Mouse (Mus musculus) WW6 (cell line): ENCODE measurements at regions not wholly inside any gene's neighbourhood (a gene's known extent, or its start where the extent isn't known, plus 50 kb on each side); places are given as distances from the start of the nearest gene placed in this dataset.
A peak's percentile ranks its signal among the peaks of the same experiment; 100 is the strongest.

Experiments used
- DNase-seq: peaks from one replicate; pipeline ENCODE4 v3.0.0-alpha.2; 2013; ENCODE audit warnings: low read depth, low spot score

- DNase-seq = peak; percentile 18
Measured at GRCm38 (mm10) chr13:82187196-82187595, 404.3 kb downstream of the Cetn3 start.

GRCm38 (mm10) chr13:82200739-82201138 is 417.9 kb downstream of the Cetn3 start:
- DNase-seq = no peak

GRCm38 (mm10) chr13:82225430-82225829 is 442.6 kb downstream of the Cetn3 start:
- no peak for DNase-seq

GRCm38 (mm10) chr13:82233901-82234300 is 451.0 kb downstream of the Cetn3 start:
- DNase-seq = no peak

DNA sequence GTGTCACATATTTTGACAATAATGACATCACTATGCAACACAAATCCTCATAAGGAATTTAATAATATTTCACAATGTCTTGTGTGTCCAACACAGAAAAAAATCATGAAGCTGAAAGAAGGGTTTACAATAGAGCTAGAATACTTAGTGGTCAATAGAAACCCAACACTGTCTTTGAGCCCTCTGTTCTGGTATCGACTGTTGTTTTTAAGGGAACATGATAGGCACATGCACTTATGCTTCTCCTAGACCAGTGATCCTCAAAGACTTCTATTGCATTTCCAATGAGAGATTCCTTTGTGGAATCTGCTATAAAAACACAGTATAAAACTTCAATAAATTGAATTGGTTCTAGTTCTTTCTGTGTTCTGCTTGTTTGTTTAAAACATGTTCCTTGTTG is 463.4 kb downstream of the Cetn3 start:
- no peak for DNase-seq

DNA sequence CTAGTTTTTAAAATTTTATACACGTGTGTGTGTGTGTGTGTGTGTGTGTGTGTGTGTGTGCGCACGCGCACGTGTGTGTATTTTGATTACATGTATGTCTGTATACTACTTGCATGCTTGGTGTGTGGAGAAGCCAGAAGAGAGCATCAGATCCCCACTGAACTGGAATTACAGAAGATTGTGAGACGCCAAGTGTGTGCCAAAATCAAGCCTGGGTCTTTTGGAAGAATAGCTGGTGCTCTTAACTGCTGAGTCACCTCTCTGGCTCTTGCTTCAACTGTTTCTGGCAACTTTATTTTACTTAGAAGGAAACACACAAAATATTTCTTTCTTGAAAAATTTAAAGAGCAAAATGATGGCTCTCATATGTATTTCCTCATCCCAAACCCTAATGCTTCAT is 467.5 kb downstream of the Cetn3 start:
- DNase-seq = no peak

DNA sequence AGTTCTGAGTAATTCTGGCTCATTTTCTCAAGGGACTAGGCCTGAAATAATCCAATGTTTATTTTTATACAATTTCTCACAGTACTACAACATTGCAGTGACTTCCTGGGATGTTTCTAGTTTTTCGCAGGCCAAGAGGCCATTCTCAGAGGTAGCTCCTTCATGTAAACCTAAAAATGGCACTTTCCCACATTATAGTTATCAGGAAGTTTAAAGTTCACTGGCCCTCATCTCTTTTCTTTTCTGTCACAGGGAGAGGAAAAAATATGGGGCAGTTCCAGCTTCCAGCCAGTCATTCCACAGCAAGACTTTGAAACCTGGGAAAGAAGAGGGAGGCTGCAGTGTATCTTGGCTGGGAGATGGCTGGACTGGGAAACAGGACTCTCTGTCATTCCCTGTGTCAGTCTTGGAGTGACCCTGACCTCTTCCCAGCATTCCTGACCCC is 475.6 kb downstream of the Cetn3 start:
- DNase-seq = no peak

- no peak for DNase-seq
Measured at GRCm38 (mm10) chr13:82264236-82264635, 481.4 kb downstream of the Cetn3 start.

GRCm38 (mm10) chr13:82265170-82265569 is 482.3 kb downstream of the Cetn3 start:
- no peak for DNase-seq

- DNase-seq = no peak
Measured at GRCm38 (mm10) chr13:82265736-82266135, 482.9 kb downstream of the Cetn3 start.

GRCm38 (mm10) chr13:82274733-82275132 is 491.9 kb downstream of the Cetn3 start:
- no peak for DNase-seq

- DNase-seq = no peak
Measured at GRCm38 (mm10) chr13:82276001-82276400, 493.1 kb downstream of the Cetn3 start.

DNA sequence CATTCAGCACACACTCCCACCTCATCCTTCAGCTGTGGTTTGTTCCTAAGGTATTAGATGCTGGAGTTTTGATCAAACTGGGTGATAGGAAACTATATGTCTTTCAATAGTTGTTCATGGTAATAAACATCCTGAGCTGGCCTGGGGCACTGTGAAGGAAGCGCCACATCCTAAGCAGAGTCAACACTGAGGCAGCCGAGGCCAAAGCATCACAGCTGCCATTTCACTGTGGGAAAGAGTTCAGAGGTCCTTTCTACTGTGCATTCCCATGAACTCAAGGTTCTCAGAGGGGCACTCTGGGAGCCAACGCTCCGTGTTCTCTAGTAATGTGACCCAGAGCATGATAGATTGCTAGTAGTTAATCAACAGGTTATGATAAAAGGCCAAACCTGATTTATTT is 497.9 kb downstream of the Cetn3 start:
- DNase-seq = no peak

DNA sequence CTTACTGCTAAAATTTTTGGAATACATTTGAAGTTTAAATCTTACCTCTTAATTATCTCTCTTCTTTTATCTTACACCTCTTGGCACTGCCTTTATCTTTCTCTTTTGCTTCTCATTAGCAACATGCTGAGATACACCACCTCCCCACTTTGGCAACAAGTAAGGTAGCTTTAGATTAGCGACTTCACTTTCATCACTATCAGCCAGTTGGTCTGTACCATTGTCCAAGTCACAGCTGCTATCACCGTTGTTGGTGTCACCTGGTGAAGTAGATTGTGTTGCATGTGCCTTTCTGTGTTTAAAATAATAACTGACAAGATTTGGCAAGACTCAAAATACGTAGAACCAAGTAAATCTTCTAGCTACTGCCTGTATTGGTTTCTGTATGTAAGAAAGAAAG is 513.0 kb downstream of the Cetn3 start:
- DNase-seq = no peak

DNA sequence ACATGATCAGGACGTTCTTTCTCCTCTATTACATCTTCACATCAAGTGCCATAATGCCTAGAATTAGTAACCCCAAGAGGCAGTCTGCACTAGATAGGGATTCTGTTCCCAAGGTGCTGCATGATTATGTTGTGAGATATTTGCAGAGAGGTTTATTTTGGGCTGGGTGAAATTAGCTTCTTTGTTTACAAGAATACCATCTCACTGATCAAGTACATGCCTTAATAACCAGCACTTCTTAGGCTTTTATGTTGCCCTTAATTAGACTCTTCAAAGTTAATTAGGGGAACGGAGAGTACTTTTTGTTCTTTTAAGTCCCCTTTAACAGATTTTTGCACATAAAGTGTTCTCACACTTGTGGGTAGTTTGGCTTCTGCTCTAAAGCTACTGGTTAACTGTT is 521.4 kb downstream of the Cetn3 start:
- DNase-seq = no peak

DNA sequence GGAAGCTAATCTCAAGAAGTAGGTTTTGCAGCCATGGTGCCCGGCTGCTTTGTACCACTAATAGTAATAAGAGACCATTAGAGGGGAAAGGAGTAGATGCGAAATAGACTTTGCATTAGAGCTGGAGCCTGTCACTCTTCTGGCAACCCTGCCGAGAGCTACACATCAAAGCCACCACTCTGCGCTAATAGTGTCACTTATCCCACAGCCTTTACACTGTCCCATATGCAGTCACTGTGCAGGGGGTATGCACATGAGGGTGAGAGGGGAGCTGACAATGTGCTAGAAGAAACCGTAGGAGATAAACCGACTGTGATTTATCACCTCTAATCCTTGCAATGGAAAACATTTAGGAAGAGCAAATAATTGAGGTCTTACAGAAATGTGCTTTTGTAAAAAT is 522.2 kb downstream of the Cetn3 start:
- DNase-seq = no peak

- DNase-seq = no peak
Measured at GRCm38 (mm10) chr13:82308336-82308735, 525.5 kb downstream of the Cetn3 start.

DNA sequence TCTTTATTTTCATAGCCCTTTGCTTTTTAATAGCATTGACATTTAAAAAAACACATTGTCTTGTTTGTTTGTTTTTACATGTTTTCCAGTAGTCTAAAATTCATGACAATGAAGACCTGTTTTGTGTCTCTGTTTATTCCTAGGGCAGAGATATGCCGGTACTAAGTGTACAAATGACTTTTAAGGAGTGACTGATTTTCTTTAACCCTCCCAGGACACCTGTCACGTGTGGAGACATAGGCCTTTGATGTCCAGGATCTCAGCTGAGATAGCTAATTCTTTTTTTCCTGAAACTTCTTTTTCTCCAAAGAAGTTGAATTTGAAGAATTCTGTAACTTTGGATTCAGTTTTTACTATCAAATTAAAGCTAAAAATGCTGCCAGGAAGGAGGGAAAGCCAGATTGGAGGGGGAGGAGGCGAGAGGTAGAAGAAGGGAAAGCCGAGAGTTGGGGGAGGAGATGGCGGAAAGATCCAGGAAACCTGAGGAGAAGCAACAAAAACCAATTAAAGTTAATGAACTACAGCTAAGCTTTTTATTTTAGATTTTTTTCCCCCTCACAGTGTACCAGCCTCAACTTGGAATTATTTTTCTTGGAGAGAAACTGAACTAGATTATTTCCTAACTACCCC is 533.8 kb downstream of the Cetn3 start:
- no peak for DNase-seq

DNA sequence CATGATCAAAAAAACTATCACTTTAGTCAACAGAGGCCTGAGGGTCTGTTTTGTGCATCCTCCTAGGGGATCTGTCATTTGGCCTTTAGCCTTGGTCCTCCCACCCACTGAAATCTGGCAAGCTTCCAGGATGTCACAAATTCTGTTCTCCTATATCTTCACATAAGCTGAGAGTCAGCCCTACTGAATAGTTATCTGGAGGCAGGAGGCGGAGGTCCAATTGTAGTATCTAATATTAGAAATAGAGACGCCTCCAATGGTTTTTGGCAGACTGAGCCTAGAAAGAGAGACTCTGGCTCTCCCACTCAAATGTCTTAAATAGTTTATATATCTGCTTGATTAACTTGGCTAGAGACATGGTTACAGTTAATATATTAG is 534.3 kb downstream of the Cetn3 start:
- DNase-seq = no peak

- no peak for DNase-seq
Measured at GRCm38 (mm10) chr13:82318395-82318794, 535.5 kb downstream of the Cetn3 start.

DNA sequence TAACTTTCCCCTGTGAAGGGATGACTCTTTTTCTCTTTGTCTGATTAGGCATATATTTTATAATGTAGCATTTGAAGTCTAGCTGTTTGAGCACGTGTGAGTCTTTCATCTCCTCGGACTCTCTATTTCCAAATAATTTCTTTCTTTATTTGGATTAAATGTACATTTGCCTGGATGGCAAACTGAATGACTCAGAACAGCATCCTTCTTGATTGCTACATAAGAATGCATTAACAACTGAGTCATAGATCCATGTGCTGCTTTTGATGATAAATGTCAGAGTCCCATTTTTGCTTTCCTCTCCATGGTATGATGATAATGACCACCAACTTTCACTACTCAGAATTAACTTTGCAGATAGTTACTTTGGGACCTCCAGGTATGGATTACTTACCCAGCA is 571.5 kb downstream of the Cetn3 start:
- no peak for DNase-seq

DNA sequence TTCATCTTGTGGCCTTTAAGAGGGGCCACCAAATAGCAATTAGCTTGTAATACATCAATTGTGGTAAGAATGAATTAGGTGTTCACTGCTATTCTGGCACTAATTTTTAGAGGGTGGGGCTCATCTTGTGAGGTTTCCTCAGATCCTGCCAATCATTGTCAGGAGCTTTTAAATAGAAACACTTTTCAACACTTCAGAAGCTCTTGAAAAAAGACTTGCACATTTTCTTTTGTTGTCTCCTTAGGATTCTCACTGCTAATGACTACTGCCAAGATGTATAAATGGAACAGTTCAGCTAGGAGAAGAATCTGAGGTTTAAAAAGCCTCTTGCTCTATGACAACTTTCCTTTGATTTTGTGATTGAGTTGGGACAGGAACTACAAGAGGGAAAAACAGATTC is 572.4 kb downstream of the Cetn3 start:
- no peak for DNase-seq

- DNase-seq = no peak
Measured at GRCm38 (mm10) chr13:82359442-82359841, 576.6 kb downstream of the Cetn3 start.

DNA sequence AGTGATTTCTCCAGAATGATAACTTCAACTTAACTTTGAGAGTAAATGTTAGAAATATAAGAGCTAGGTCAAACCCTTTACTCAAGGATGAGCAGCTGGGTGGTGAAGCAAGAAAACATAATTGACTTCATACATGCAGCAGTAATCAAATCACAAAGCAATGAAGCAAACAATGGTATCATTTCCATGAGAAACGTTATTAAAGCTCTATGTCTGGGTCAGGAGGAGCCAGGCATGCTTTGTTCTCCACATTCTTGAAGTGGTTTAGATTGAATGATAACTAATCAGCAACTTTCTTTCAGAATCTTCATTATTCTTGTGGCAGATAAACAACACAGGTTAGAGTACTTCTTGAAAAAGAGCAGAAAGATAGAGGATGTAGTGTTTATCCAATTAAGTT is 577.8 kb downstream of the Cetn3 start:
- no peak for DNase-seq
